Mouse (Mus musculus) cerebellum, postnatal 25 days (tissue): ENCODE measurements around the gene Gm9789.
"Not testable (repeated sequence)": the region's sequence is repeated elsewhere in the genome, so short reads cannot be mapped to it uniquely, and the experiment has no call there.

Experiments used
- DNase-seq, 2 experiments: peaks; one replicate each; pipeline ENCODE4 v3.0.0; 2021; ENCODE audit warnings: mixed read lengths in 2 of 2

The Gm9789 gene

DNA sequence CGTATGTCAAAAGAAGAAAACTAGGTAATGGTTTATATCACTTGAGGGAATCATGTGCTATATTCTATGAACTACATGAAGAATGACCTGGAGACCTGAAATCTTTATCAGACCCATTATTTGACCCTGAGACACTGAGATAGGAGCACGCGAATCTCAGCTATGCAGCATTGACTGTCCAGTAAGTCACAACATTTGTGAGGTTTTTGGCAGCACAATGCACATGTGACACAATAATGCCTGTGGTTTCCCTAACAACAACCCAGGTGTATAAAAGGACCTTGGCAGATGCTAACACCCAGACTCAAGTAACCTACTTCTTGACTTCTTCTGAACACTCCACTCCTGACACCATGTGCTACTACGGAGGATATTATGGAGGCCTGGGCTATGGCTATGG, at the start of gene Gm9789:
TSS of gene Gm9789 (plus strand) at position 301 of the 400 bp plus-strand sequence.
- DNase-seq: no peak

DNA sequence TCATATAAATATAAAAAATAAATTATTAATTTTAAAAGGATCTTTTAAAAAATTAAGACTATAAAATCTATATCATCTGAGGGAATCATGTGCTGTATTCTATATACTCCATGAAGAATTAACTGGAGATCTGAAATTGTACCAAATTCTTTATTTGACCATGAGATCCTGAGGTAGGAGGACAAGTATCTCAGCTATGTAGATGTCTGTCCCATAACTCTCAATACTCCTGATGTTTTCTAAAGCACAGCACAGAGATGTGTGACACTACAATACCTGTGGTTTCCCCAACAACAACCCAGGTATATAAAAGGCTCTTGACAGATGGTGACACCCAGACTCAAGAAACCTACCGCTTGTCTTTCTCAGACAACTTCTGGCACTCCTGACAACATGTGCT, 17.2 kb upstream of the Gm9789 start, which contains the start of gene Gm6358:
TSS of gene Gm6358 (plus strand) at position 301 of the 400 bp plus-strand sequence.
- DNase-seq: no peak

DNA sequence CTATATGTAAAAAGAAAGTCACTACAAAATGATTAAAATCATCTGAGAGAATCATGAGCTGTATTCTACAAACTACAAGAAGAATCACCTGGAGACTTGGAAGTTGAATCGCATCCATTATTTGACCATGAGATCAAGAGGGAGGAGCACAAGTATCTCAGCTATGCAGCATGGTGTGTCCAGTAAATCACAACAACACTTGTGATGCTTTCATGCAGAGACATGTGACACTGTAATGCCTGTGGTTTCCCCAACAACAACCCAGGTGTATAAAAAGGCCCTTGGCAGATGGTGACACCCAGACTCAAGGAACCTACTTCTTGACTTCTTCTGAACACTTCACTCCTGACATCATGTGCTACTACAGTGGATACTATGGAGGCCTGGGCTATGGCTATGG, 7.0 kb upstream of the Gm9789 start, which contains the start of gene Gm10061:
TSS of gene Gm10061 (plus strand) at position 301 of the 400 bp plus-strand sequence.
- no peak for DNase-seq

DNA sequence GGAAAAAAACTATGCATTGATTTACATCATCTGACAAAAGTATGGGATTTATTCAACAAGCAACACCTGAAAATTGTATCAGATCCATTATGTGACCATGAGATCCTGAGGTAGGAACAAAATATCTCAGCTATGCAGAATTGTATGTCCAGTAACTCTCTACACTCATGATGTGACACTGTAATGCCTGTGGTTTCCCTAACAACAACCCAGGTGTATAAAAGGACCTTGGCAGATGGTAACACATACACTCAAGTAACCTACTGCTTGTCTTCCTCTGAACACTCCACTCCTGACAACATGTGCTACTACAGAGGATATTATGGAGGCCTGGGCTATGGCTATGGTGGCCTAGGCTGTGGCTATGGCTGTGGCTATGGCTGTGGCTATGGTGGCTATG, 11.4 kb downstream of the Gm9789 start, which contains the start of gene Gm7735:
TSS of gene Gm7735 (plus strand) at position 301 of the 400 bp plus-strand sequence.
- not testable (repeated sequence) for DNase-seq

DNA sequence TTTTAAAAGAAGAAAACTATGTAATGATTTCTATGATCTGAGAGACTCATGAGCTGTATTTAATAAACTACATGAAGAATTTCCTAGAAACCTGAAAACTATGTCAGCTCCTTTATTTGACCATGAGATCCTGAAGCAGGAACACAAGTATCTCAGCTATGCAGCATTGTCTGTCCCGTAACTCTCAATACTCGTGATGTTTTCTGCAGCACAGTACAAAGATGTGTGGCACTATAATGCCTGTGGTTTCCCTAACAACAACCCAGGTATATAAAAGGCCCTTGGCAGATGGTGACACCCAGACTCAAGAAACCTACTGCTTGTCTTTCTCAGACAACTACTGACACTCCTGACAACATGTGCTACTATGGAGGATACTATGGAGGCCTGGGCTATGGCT, 16.7 kb downstream of the Gm9789 start, which contains the start of gene 1110057P08Rik:
TSS of gene 1110057P08Rik (plus strand) at position 301 of the 400 bp plus-strand sequence.
- DNase-seq: no peak

DNA sequence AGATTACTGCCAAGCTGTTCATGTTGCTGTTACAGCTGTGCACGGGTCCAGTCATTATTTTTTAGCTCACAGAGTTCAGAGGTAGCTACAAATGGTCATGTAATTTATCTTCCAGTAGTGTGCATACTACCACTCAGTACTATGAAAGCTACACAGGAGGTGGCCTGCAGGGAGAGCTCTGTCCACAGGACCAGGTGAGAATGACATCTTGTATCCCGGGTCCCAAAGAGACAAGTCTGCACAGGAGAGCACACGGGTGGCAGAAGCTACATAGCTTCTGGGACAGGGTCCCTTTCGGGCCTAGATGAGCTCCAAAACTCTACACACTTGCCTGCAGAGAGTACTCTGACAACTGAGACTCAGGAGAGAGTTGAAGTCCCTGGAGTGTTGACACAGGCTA, 30.9 kb downstream of the Gm9789 start:
- no peak for DNase-seq

DNA sequence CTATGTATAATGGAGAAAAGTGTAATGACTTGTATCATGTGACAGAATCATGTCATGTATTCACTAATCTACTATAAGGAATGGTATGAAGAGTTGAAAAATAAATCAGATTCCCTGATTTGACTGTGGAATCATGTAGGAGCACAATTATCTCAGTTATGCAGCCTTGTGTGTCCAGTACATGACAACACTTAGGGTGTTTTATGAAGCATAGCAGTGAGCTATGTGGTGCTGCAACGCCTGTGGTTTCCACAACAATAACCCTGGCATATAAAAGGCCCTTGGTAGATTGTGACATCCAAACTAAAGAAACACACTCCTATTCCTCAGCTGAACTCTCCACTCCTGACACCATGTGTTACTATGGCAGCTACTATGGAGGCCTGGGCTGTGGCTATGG, 47.8 kb downstream of the Gm9789 start, which contains the start of gene Krtap20-2:
TSS of gene Krtap20-2 (plus strand) at position 301 of the 400 bp plus-strand sequence.
- no peak for DNase-seq
